Mouse (Mus musculus) ovary, adult 18-20 months (tissue): Measurements from ENCODE around the gene Tmem198.
A peak's percentile ranks its signal among the peaks of the same experiment; 100 is the strongest.

Source experiments
- DNase-seq: peaks from one replicate; pipeline ENCODE4 v3.0.0; 2022; ENCODE audit warnings: low spot score, mixed read lengths

The Tmem198 gene

DNA sequence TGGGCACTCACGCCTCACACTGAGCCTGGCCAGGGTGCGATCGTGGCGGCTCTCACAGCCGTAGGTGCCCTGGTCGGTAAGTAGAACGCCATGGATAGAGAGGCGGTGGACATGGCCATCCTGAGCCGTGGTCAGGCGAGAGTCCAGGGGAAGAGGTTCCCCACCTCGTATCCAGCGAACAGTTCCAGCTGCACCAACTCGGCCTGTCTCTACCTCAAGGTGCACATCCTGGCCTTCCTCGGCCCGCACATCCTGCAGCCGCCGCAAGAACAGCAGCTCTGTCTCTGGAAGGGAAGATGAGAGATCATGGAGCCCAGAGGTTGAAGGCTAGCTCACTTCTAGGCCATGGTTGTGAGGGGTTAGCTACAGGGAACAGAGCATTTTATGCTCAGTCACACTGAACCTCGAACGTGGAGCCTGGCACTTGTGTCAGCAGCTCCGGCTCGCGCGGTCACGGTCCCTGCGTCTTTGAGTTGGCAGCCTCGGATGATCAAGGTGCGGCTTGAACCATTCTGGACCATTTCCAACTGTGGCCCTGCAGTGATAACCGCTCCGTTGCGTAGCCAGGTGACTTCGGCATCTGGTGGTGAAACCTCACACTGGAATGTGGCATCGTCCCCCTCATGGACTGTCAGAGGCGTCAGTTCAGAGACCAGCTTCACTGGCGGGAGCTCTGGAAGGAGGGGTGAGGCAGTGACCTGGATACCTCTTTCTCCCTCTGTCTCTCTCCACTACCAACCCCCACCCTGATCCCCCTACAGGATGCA, 11.6 kb downstream of the Tmem198 start:
- no peak for DNase-seq

GRCm38 (mm10) chr1:75492579-75493170, 13.3 kb downstream of the Tmem198 start:
- DNase-seq = no peak

DNA sequence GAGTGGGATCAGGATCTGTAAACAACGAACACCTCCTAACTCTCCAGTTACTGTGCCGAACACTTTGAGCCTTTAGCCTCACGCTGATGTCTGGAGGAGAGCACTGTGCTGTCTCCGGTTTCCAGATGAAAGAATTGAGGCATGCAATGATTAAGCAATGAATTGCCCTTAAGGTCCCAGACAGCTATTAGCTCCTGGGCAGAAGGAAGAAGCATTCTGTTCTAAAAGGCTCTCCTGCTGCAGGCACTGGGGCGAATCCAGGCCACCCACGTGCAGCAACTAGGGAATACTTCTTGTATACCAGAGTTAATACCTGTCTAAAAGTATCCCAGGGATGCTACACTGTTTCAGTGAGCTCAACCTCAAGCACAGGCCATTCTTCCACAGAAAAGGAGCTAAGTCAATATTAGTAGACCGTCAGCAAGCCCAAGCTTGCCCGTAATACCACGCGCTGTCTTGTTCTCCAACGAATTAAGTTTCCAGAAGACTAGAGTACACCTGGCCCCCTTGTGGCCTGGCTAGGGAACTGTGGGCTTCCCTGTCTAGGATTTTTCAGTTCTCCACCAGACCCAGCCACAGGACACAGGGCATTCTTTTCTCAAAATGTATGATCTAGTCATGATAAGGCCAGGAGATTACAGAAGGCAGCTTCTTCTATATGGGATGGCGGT, 15.7 kb downstream of the Tmem198 start:
- DNase-seq = no peak

- DNase-seq = no peak
Measured at GRCm38 (mm10) chr1:75498897-75499296, 19.6 kb downstream of the Tmem198 start.

GRCm38 (mm10) chr1:75499441-75499840, 20.1 kb downstream of the Tmem198 start:
- DNase-seq = no peak

DNA sequence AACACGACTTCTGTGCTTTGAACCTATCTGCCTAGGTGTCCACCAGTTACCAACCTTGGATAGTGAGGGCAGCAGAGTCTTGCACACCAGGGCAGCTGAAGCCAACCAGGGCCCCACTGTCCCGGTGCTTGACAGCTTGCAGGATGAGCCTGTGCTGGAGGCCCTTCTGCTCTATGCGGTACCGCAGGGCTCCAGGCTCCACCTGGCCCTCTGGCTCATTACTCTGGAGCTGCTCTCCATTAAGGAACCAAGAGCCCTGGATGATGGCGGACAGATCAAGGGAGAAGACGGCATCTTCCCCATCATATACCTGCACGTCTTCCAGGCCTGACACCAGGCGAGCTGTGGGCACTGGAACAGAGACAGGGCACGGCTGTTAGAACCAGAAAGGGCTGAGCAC, 22.6 kb downstream of the Tmem198 start:
- DNase-seq = no peak

DNA sequence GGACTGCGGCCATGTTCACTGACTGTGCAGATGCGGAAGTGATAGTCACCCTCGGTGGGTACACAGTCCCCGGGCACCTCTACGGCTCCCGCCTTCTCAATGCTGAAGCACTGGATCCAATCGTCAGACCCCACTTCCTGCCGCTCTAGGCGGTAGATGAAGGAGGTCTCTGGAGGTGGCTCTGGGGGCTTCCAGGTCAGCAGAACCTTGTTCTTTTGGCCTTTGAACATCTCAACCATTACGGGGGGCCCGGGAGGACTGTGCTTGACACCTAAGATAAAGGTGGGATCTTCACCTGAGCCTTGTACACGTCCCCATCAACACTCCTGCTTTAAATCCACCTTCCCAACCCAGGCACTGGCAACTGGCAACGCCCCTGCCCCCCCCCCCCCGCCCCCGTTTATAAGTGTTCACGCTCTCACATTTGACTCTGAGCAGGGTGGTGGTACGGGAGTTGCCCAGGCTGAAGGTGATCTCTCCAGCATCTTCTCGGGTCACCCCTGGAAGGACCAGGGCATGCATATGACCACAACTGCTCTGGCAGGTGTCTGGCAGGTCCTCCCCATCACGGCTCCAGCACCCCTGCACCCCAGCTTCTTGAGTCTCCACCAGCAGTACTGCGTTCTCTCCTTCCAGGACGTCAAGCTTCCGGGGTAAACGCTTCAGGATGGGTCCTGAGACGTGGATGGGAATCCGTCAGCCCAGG, 23.8 kb downstream of the Tmem198 start:
- DNase-seq = no peak

GRCm38 (mm10) chr1:75503651-75503980, 24.3 kb downstream of the Tmem198 start:
- no peak for DNase-seq

- no peak for DNase-seq
Measured at GRCm38 (mm10) chr1:75504256-75505045, 25.1 kb downstream of the Tmem198 start.

DNA sequence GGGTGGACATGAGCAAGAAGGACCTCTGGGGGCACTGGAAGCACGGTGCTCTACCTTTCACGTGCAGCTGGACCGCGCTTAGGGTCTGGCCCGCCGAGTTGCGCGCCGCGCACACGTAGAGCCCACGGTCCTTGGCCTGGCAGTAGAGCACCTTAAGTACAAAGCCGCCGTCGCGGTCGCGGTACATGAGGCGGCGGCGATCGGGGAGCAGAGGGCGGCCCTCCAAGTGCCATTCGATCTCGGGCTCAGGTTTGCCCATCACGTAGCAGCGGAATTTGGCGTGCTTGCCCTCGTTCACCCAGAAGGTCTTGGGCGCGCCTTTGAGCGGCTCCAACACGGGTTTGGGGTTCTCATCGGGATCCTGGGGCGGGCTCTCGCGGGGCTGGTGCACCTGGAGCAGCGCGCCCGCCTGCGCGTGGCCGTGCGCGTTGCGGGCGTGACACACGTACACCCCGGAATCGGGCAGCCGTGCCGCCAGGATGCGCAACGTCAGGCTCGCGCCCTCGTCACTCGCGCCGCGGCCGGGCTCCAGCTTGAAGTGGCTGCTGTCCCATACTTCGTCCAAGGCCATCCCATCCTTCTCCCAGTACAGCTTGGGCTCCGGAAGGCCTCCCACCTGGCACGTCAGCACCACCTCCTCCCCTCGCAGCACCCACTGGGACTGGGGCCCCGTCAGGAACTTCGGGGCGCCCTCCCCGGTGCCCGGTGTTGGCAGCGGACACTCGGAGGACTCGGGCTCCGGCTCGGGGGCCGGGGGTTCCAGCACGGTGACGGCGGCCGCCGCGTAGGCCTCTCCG, 26.0 kb downstream of the Tmem198 start:
- DNase-seq = peak; percentile 60

DNA sequence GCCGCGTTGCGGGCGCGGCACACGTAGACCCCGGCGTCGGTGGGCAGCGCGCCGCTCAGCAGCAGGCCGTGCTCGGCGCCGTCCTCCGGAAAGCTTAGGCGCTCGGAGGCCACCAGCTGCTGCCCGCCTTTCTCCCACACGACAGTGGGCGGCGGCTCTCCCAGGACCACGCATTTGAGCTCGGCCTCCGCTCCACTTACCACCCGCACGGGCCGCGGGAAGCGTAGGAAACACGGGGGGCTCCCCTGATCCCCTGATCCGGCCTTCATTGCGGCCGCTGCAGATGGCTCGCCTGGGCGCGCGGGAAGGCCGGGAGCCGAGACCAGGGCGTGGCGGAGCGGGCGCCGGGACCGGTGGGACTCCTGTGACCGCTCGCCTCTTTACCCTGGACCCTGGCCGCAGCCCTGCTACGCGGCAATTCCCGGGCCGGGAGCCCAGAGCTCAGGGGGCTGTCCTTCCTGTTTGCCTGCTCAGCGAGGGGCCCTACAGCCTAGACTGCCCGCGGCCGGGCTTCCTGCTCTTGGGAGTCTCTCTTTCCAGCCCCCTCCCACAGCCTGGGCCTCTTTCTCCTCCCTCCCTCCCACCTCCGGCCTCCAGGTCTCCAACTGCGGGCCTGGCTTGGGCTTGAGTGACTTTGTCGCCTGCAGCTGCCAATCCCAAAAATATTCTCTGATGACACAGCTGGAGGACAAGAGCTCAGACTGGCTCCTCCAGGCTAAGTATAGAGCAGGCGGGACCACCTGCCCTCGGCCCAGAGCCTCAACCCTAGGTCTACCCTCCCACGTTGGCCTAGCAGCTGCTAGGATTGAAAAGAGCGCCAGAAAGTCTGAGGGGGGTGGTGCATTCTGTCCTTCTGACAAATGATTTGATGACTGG, 26.9 kb downstream of the Tmem198 start, which contains the start of gene Obsl1:
Gene Obsl1 (minus strand): TSS at position 497 of the 876 bp plus-strand sequence.
- peak; percentile 78 for DNase-seq

DNA sequence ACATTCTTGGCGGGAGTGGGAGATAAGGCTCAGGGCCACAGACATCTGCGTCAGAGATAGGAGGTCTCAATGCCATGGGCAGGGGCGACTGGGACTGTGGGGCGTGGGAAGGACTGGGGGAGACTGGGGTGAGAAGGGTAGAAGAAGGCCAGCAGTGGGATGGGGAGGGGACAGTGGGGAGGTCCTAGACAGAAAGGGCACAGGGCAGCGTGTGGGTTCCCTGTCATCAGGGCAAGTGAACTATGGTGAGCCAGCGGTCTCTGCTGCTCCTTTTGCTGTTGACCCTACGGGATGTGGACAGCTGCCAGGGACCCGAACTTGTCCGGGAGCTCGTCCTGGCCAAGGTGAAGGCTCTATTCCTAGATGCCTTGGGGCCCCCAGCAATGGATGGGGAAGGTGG, 27.7 kb downstream of the Tmem198 start, which contains the start of gene Inha:
Gene Inha (plus strand): TSS at position 72 of the 400 bp plus-strand sequence.
- DNase-seq = peak; percentile 90

DNA sequence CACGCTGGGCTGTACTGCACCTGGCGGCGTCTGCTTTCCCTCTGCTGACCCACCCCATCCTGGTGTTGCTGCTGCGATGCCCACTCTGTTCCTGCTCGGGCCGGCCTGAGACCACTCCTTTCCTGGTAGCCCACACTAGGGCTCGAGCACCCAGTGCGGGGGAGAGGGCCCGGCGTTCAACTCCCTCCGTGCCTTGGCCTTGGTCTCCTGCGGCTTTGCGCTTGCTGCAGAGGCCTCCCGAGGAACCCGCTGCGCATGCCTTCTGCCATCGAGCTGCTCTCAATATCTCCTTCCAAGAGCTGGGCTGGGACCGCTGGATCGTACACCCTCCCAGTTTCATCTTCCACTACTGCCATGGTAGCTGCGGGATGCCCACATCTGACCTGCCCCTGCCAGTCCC, 30.3 kb downstream of the Tmem198 start:
- DNase-seq = peak; percentile 67

DNA sequence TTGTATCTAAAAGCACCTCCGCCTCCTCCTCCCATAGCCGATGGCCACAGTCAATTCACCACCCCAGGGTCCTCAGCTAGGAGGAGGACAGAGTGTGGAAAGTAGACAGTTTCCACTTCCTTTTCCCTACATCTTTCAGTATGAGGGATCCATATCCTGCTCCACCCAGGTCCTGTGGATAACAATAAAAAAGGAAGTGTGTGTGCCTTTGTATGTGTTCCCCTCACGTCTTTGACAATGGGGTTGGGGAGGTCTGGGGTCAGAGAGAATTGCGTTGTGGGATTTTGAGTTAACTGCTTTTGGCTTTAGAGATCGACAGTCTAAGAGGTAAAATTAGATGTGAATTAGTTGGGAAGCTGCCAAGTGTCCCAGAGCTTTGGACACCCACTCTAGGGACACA, 30.8 kb downstream of the Tmem198 start:
- no peak for DNase-seq

- no peak for DNase-seq
Measured at GRCm38 (mm10) chr1:75511437-75512210, 32.3 kb downstream of the Tmem198 start.

DNA sequence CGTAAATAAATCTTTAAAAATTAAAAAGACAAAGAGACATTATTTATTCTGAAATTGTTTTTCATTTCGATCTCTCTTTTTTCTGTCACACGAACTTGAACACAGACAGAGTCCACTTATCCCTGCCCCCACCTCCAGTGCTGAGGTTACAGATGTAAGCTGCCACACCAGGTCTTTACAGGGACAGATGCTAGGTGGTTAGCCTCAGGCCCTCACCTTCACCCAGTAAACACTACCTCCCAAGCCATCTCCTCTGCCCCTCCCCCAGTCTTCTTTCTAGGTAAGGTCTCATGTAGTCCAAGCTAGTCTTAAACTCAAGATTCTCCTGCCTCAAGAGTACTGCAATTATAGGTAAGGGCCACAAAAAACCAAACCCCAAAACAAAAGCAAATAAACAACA, 33.2 kb downstream of the Tmem198 start:
- DNase-seq = no peak

DNA sequence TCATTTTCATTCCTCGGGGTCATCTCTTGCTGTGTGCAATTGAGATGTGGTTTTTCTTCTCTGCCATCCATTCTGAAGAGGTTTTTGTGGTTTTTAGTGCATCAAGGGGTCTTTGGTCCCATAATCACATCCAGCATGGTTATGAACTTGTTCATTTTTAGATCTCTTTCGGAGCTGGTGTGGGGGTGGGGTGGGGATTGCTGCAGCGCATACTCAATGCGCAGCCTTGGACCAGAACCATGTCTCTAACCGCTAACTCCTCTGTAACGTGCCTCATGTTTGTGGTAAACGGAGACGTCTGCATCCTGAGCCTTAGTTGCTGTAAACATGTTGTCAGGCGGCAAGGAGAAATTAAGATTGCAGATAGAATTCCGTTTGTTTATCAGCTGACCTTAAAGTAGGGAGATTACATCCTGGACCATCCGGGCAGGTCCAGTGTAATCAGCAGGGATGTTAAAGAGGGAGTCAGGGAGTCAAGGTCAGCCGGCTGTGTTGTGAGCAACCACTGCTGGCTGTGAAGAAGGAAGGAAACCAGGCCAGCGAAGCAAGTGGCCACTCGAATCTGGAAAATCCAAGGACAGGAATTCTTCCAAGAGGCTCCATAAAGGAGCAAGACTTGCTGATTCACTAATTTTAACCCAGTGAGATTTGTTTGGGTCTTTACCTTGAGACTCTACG, 37.5 kb downstream of the Tmem198 start:
- DNase-seq = peak; percentile 87

GRCm38 (mm10) chr1:75517984-75518383, 38.7 kb downstream of the Tmem198 start:
- DNase-seq = no peak
